Mouse (Mus musculus) G1E (cell line): ENCODE measurements around the gene Tubg1. TPM values are rescaled to one million over a fixed set of nuclear protein-coding genes. Genes with fewer than 3 reads are reported as not detected.

ENCODE experiments used
- ATAC-seq: 2 replicates; pipeline ENCODE4 v1.8.0; 2016; ENCODE audit warnings: mild to moderate bottlenecking; ENCODE audit not compliant: insufficient number of reproducible peaks, poor library complexity, low FRiP score, severe bottlenecking; ENCODE audit errors: extremely low read depth
- DNase-seq: peaks from one replicate; pipeline ENCODE4 v3.0.0; 2012; ENCODE audit warnings: low spot score
- H3K27me3 ChIP-seq: 2 replicates; pipeline ENCODE4 v1.6.1; 2012; ENCODE audit warnings: mild to moderate bottlenecking, low read length, inconsistent platforms; ENCODE audit not compliant: insufficient read depth
- H3K36me3 ChIP-seq: replicated peaks from 2 replicates; pipeline ENCODE3; 2012; ENCODE audit warnings: mild to moderate bottlenecking, inconsistent platforms
- H3K4me1 ChIP-seq: 2 replicates; pipeline ENCODE4 v1.6.1; 2012; ENCODE audit warnings: low read depth, low read length, inconsistent platforms, mixed read lengths; ENCODE audit not compliant: insufficient read depth
- H3K4me3 ChIP-seq: 2 replicates; pipeline ENCODE4 v1.5.1; 2012; ENCODE audit warnings: low read depth, mild to moderate bottlenecking, inconsistent platforms, low read length, moderate library complexity, mixed read lengths
- H3K9me3 ChIP-seq: replicated peaks from 2 replicates; pipeline ENCODE4 v1.6.1; 2012; ENCODE audit warnings: inconsistent platforms
- CTCF ChIP-seq: IDR thresholded peaks from 2 replicates; pipeline ENCODE4 v1.5.1; 2012; ENCODE audit warnings: low read depth, low read length, inconsistent platforms, mixed read lengths
- GATA1 ChIP-seq: IDR thresholded peaks from 2 replicates; pipeline ENCODE4 v1.6.1; 2012; ENCODE audit warnings: borderline replicate concordance, low read length, inconsistent platforms, mixed read lengths
- GATA2 ChIP-seq: IDR thresholded peaks from 2 replicates; pipeline ENCODE4 v1.6.1; 2012; ENCODE audit warnings: low read depth, low read length, inconsistent platforms, borderline replicate concordance
- POLR2AphosphoS5 ChIP-seq: IDR thresholded peaks from 2 replicates; pipeline ENCODE4 v1.6.1; 2012; ENCODE audit warnings: low read depth, low read length, inconsistent platforms; ENCODE audit not compliant: insufficient replicate concordance
- TAL1 ChIP-seq: conservative IDR thresholded peaks from 2 replicates; pipeline ENCODE4 v1.6.1; 2012; ENCODE audit warnings: low read depth, low read length, inconsistent platforms, mixed read lengths
- polyA plus RNA-seq: library from polyadenylated mRNA; stranded (reverse); fragments of >175 nt; gene quantifications from 2 replicates; pipeline ENCODE4 v1.2.3, GENCODE M21; 2012
- total RNA-seq, 2 experiments: library from RNA; stranded (forward) in 1 of 2; stranded (reverse) in 1 of 2; fragments of 200-1000 nt in 1 of 2; fragments of >200 nt in 1 of 2; fragmentation: Nextera tagmentation in 1 of 2; gene quantifications; 2 replicates each; pipeline ENCODE4 v1.2.3; 2014 to 2017

The Tubg1 gene
- total and polyA plus RNA-seq, 3 experiments = 42.0 to 96.1 (median 46.0) TPM

- DNase-seq = peak; percentile 47
- peak overlapping the region; percentile 71 for H3K4me3 ChIP-seq
- no peak for TF ChIP-seq GATA2
- TF ChIP-seq TAL1 = no peak
- no peak for TF ChIP-seq POLR2AphosphoS5
- no peak for TF ChIP-seq GATA1
- no peak for TF ChIP-seq CTCF
- 0 out of 2 replicates have a peak, but pooled peaks cover 2% of the 10 kb centered on the region for H3K9me3 ChIP-seq
- H3K36me3 ChIP-seq = peaks cover 6% of the 10 kb centered on the region
- ATAC-seq = no peak
- peaks cover 79% of the 10 kb centered on the region for H3K27me3 ChIP-seq
- peaks cover 56% of the 10 kb centered on the region for H3K4me1 ChIP-seq
Measured at GRCm38 (mm10) chr11:101171721-101172433, 52.1 kb downstream of the Tubg1 start.

- ATAC-seq (no peak), DNase-seq (no peak)
- H3K4me3 ChIP-seq = peak overlapping the region; percentile 71
- peaks cover 60% of the 10 kb centered on the region for H3K4me1 ChIP-seq
- no peak for TF ChIP-seq POLR2AphosphoS5
- no peak for TF ChIP-seq TAL1
- TF ChIP-seq GATA1 = no peak
- no peak for TF ChIP-seq CTCF
- no peak for TF ChIP-seq GATA2
- H3K36me3 ChIP-seq = peaks cover 5% of the 10 kb centered on the region
- H3K9me3 ChIP-seq = 0 out of 2 replicates have a peak, but pooled peaks cover 2% of the 10 kb centered on the region
- H3K27me3 ChIP-seq = peaks cover 81% of the 10 kb centered on the region
Measured at GRCm38 (mm10) chr11:101172434-101172815, 52.7 kb downstream of the Tubg1 start.

GRCm38 (mm10) chr11:101173112-101173511 is 53.4 kb downstream of the Tubg1 start:
- ATAC-seq (no peak), DNase-seq (no peak)
- 0 out of 2 replicates have a peak, but pooled peaks cover 2% of the 10 kb centered on the region for H3K9me3 ChIP-seq
- TF ChIP-seq GATA2 = no peak
- TF ChIP-seq CTCF = no peak
- TF ChIP-seq POLR2AphosphoS5 = no peak
- TF ChIP-seq TAL1 = no peak
- TF ChIP-seq GATA1 = no peak
- no peaks in the 10 kb centered on the region for H3K36me3 ChIP-seq
- H3K4me1 ChIP-seq = peaks cover 60% of the 10 kb centered on the region
- H3K27me3 ChIP-seq = peaks cover 80% of the 10 kb centered on the region
- H3K4me3 ChIP-seq = no peak overlapping the region

DNA sequence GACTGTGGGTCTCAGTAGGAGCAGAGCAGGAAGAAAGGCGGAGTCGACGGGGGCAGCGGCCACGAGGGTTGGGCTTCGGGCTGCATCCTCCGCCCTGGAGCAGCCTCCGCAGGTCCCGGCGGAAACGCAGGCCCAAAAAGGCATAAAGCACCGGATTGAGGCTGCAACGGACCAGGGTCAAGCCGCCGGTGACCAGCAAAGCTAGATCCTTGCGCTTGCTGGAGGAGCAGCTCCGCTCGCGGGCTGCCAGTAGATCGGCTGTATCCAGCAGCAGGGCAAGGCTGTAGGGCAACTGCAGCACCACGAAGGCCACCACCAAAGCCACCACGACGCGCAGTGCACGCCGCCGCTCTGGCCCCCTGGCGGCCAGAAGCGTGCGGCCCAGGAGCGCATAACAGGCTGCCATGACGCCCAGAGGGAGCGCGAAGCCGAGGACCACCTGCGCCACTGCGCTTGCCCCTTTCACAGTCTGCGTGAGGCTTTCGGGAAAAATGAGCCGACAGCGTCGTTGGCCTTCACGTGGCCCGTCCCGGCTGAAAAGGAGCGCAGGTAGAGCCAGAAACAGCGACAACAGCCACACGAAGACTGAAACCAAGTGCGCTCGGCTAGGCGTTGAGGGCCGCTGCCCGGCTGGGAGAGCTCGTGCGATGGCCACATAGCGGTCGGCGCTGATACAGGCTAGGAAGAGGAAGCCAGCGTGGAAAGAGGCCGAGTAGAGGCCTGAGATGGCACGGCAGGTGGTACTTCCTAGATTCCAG is 54.1 kb downstream of the Tubg1 start:
- Histone ChIP-seq H3K9me3 (0 out of 2 replicates have a peak, but pooled peaks cover 2% of the 10 kb centered on the region), H3K4me1 (peaks cover 63% of the 10 kb centered on the region), H3K27me3 (peaks cover 85% of the 10 kb centered on the region), H3K36me3 (no peaks in the 10 kb centered on the region), H3K4me3 (peak overlapping the region; percentile 65; the same call in 1 of the 2 replicates)
- TF ChIP-seq CTCF (peak; percentile 85), POLR2AphosphoS5 (no peak), GATA2 (no peak)
- ATAC-seq = no peak
- DNase-seq = peak; percentile 50

- TF ChIP-seq CTCF = no peak
- TF ChIP-seq TAL1 = no peak
- no peak for TF ChIP-seq POLR2AphosphoS5
- no peak for TF ChIP-seq GATA2
- TF ChIP-seq GATA1 = no peak
- H3K27me3 ChIP-seq = peaks cover 84% of the 10 kb centered on the region
- peak overlapping the region; percentile 65; the same call in 1 of the 2 replicates for H3K4me3 ChIP-seq
- H3K9me3 ChIP-seq = 0 out of 2 replicates have a peak, but pooled peaks cover 2% of the 10 kb centered on the region
- H3K4me1 ChIP-seq = peaks cover 63% of the 10 kb centered on the region
- ATAC-seq = no peak
- no peaks in the 10 kb centered on the region for H3K36me3 ChIP-seq
- no peak for DNase-seq
Measured at GRCm38 (mm10) chr11:101174389-101174745, 54.6 kb downstream of the Tubg1 start.
